Mouse (Mus musculus): ENCODE results near the gene Scgb2b7. TPM values are rescaled to one million over a fixed set of nuclear protein-coding genes. Genes with fewer than 3 reads are reported as not detected.
"Not testable (repeated sequence)": the region's sequence is repeated elsewhere in the genome, so short reads cannot be mapped to it uniquely, and the experiment has no call there.

The Scgb2b7 gene
- not detected in 2 replicates for total RNA-seq (2014; fragmentation: Nextera tagmentation)
- total RNA-seq (2017): not detected in 2 replicates

DNA sequence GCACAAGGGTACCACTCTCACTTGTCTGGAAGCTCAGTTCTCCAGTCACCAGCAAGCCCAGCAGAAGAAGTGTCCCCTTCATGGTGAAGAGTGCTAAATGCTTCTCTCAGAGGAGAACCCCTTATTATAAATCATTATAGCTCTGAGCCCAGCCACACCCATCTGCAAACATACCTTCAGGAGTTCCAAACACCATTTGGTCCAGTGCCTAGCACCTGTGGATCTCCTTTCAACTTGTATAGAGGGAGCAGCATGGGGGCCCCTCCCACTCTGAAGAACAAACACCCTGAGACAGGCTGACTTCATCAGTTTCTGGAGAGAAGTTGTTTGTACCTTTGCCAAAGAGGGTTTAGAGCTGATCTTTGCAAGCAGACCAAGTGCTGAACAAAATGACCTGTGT is at the start of gene Scgb2b7:
TSS of gene Scgb2b7 (minus strand) at position 101 of the 400 bp plus-strand sequence.
- ATAC-seq (replicated peaks; ENCODE audit: poor library complexity, severe bottlenecking): not testable (repeated sequence)

DNA sequence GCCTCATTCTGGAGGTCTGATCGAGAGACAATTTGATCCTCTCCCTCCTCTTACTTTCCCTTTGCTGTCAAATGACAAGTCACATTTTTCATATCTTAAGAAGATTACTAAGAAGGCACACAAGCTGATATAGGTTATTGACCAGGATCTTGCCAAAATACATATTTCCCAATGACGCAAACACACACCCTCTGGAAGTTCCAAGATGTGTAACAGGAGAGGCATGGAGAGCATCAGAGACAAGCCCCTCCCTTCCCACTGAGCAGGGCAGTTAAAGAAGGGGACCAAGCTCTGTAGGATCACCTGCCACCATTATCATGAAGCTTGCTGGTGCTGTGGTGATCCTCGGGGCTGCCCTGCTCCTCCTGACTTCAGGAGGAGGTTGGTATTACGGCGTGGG is 6.8 kb upstream of the Scgb2b7 start, which contains the start of gene Scgb1b7:
TSS of gene Scgb1b7 (plus strand) at position 301 of the 400 bp plus-strand sequence.
- not testable (repeated sequence) for ATAC-seq (replicated peaks; ENCODE audit: poor library complexity, severe bottlenecking)

Other genes starting within 250 kb of the Scgb2b7 start
- gene Scgb1b7, start 6.9 kb upstream of the Scgb2b7 start, total RNA-seq (2014; fragmentation: Nextera tagmentation): not detected in 2 replicates
- not detected in 2 replicates for gene Scgb1b7, start 6.9 kb upstream of the Scgb2b7 start, total RNA-seq (2017)

Data from granulocyte monocyte progenitor cell, adult 5-6 weeks (primary cell).